Mouse (Mus musculus): ENCODE results near the gene Ipo9. TPM values are rescaled to one million over a fixed set of nuclear protein-coding genes. Genes with fewer than 3 reads are reported as not detected.

The Ipo9 gene
- polyA plus RNA-seq, 1 experiment from 2014 or later, result 24.7 TPM

DNA sequence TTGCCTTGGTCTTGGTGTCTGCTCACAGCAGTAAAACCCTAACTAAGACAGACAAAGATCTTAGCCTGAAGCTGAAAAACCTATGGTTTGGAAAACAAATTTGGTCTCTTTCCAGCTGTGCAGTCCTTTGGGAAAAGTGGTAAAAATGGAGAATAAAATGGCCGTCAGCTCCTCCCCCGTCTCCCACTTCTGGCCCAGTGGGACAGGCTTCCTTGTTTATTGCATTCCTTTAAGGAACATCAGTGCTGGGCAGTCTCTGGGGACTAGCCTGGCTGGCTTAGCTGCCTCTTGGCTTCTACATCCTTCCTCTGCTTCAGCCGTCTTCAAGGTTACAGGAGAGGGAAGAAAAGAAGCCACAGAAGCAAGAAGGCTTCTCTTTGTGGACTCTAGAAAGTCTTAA lies 78.3 kb downstream of the Ipo9 start:
- ATAC-seq (ENCODE audit: low FRiP score, low TSS enrichment) (no peak), DNase-seq (ENCODE audit: low spot score) (no peak)
- Histone ChIP-seq H3K27me3 (ENCODE audit: control insufficient read depth, insufficient read depth, low read length) (no peaks in the 10 kb centered on the region), H3K4me2 (replicated peaks; ENCODE audit: low read depth) (no peak overlapping the region), H3K4me3 (ENCODE audit: low read depth, low read length) (no peak overlapping the region), H3K4me1 (replicated peaks; ENCODE audit: control insufficient read depth, insufficient read depth) (peaks cover 7% of the 10 kb centered on the region), H3K27ac (replicated peaks) (peak overlapping the region; percentile 49; the same call in 1 of the 2 replicates), H3K9me3 (ENCODE audit: control insufficient read depth, low read length) (no peaks in the 10 kb centered on the region), H3K36me3 (ENCODE audit: control insufficient read depth, insufficient read depth, low read length) (no peaks in the 10 kb centered on the region), H3K9ac (ENCODE audit: low read length) (no peak overlapping the region)
- WGBS, result 62% methylated on average over 3 of the region's 3 CpGs
- TF ChIP-seq CTCF (IDR thresholded peaks at IDR 0.05; ENCODE audit: low read depth) (no peak), EP300 (optimal IDR thresholded peaks at IDR 0.05) (no peak)

DNA sequence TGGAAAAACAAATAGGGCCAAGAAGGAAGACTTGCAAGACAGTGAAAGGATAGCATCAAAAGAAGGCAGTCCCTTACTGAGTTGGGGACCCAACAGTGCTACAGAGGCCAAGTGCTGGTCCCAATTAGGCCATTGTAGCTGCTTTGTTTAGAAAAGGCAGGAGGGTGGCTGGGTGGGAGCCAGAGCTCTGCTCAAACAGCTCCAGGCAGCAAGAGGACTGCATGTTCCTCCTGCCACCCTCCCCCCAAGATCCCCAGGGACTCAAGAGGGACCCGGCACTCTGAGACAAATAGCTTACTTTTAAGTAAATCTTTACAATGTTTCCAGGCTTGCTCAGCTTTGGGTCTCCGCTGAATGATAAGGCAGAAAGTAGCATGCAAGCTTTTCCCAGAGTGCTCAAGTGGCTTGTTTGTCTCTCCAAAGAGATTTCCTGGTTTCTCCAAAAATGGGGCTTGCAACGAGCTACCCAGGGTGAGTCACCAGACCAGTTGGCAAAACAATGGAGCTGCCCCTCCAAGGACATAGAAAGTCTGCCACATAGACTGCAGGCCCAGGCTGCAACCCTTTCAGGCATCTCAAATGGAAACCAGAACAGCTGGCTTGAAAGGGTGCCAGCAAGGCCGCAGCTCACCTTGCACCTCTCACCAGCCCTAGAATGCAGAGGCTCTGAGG lies 82.7 kb downstream of the Ipo9 start:
- peak overlapping the region; percentile 81 for H3K27ac ChIP-seq (replicated peaks)
- H3K4me3 ChIP-seq (ENCODE audit: low read depth, low read length), result no peak overlapping the region
- no peak for TF ChIP-seq EP300 (optimal IDR thresholded peaks at IDR 0.05)
- no peak for TF ChIP-seq CTCF (IDR thresholded peaks at IDR 0.05; ENCODE audit: low read depth)
- peaks cover 7% of the 10 kb centered on the region for H3K4me1 ChIP-seq (replicated peaks; ENCODE audit: control insufficient read depth, insufficient read depth)
- WGBS, result 12% methylated on average over 4 of the region's 4 CpGs
- no peaks in the 10 kb centered on the region for H3K27me3 ChIP-seq (ENCODE audit: control insufficient read depth, insufficient read depth, low read length)
- no peaks in the 10 kb centered on the region for H3K9me3 ChIP-seq (ENCODE audit: control insufficient read depth, low read length)
- H3K4me2 ChIP-seq (replicated peaks; ENCODE audit: low read depth), result no peak overlapping the region; the same call in 1 of the 2 replicates
- H3K9ac ChIP-seq (ENCODE audit: low read length), result no peak overlapping the region
- no peak for DNase-seq (ENCODE audit: low spot score)
- 0 out of 2 replicates have a peak, but pooled peaks cover 2% of the 10 kb centered on the region for H3K36me3 ChIP-seq (ENCODE audit: control insufficient read depth, insufficient read depth, low read length)
- ATAC-seq (ENCODE audit: low FRiP score, low TSS enrichment), result peak; percentile 69; the same call in 1 of the 2 replicates

DNA sequence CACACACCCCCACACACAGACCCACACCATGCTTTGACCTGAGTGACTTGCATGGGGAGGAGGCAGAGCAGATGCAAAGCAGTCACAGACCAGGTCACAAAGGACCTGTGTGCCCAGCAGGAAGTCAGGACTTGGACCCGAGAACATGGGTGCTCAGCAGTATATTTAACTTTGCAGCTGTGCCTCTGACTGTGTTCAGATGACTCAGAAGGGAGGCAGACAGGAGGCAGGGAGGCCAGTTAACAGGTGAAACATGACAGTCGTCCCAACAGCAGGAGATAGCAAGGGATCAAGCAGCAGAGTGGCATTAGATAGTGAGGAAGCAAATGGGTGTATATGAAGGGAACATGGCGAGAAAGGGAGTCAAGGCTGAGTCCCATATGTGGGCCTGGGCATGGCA lies 83.4 kb downstream of the Ipo9 start:
- H3K4me1 ChIP-seq (replicated peaks; ENCODE audit: control insufficient read depth, insufficient read depth), result peaks cover 7% of the 10 kb centered on the region
- H3K27me3 ChIP-seq (ENCODE audit: control insufficient read depth, insufficient read depth, low read length), result no peaks in the 10 kb centered on the region
- H3K9me3 ChIP-seq (ENCODE audit: control insufficient read depth, low read length), result no peaks in the 10 kb centered on the region
- DNase-seq (ENCODE audit: low spot score) (no peak), ATAC-seq (ENCODE audit: low FRiP score, low TSS enrichment) (peak; percentile 24; the same call in 1 of the 2 replicates)
- peak overlapping the region; percentile 81 for H3K27ac ChIP-seq (replicated peaks)
- TF ChIP-seq CTCF (IDR thresholded peaks at IDR 0.05; ENCODE audit: low read depth), result no peak
- TF ChIP-seq EP300 (optimal IDR thresholded peaks at IDR 0.05), result no peak
- H3K4me3 ChIP-seq (ENCODE audit: low read depth, low read length), result no peak overlapping the region
- WGBS, result 70% methylated on average over 3 of the region's 3 CpGs
- H3K4me2 ChIP-seq (replicated peaks; ENCODE audit: low read depth), result no peak overlapping the region; the same call in 1 of the 2 replicates
- H3K9ac ChIP-seq (ENCODE audit: low read length), result no peak overlapping the region
- H3K36me3 ChIP-seq (ENCODE audit: control insufficient read depth, insufficient read depth, low read length), result 0 out of 2 replicates have a peak, but pooled peaks cover 2% of the 10 kb centered on the region

DNA sequence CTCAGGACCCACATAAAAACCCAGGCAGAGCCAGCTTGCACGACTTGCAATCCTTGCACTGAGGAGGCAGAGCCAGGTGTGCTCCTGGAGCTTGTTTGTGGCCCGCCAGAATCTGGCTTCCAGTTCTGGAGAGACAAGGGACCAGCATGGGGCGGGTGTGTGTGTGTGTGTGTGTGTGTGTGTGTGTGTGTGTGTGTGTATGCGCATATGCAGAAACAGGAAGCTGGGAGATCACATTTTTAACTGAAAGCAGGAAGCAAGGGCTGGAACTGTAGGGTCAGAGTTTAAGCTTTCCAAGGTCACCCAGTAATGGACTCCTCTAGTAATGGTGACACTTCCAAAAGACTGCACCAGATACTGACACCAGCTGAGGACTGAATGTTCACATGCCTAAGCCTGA lies 86.3 kb downstream of the Ipo9 start:
- H3K36me3 ChIP-seq (ENCODE audit: control insufficient read depth, insufficient read depth, low read length), result 0 out of 2 replicates have a peak, but pooled peaks cover 2% of the 10 kb centered on the region
- H3K9ac ChIP-seq (ENCODE audit: low read length), result no peak overlapping the region
- WGBS, result 55% methylated on average over 4 of the region's 4 CpGs
- no peak overlapping the region for H3K4me2 ChIP-seq (replicated peaks; ENCODE audit: low read depth)
- ATAC-seq (ENCODE audit: low FRiP score, low TSS enrichment) (no peak), DNase-seq (ENCODE audit: low spot score) (no peak)
- H3K4me1 ChIP-seq (replicated peaks; ENCODE audit: control insufficient read depth, insufficient read depth), result peaks cover 7% of the 10 kb centered on the region
- H3K9me3 ChIP-seq (ENCODE audit: control insufficient read depth, low read length), result no peaks in the 10 kb centered on the region
- H3K4me3 ChIP-seq (ENCODE audit: low read depth, low read length), result no peak overlapping the region
- no peaks in the 10 kb centered on the region for H3K27me3 ChIP-seq (ENCODE audit: control insufficient read depth, insufficient read depth, low read length)
- H3K27ac ChIP-seq (replicated peaks), result no peak overlapping the region
- TF ChIP-seq CTCF (IDR thresholded peaks at IDR 0.05; ENCODE audit: low read depth) (no peak), EP300 (optimal IDR thresholded peaks at IDR 0.05) (no peak)

DNA sequence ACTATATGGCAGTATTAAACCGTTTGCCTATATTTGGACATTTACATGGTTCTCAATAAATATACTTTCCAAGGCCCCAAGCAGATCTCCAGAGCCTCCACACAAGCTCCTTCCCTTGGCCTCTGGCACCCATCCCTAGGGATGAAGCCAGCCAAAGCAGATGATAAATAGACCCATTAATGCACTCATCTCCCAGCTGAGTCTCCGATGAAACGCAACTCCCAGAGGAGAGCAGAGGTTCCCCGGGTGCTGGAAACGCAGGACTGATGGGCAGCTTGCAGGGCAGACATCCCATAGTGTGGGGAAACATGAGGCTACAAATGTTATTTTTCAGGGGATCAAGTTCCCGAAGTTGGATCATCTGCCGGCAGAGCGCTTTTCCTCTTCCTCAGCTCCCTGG lies 88.4 kb downstream of the Ipo9 start:
- no peaks in the 10 kb centered on the region for H3K27me3 ChIP-seq (ENCODE audit: control insufficient read depth, insufficient read depth, low read length)
- H3K9me3 ChIP-seq (ENCODE audit: control insufficient read depth, low read length), result no peaks in the 10 kb centered on the region
- ATAC-seq (ENCODE audit: low FRiP score, low TSS enrichment) (peak; percentile 42; the same call in 1 of the 2 replicates), DNase-seq (ENCODE audit: low spot score) (no peak)
- H3K36me3 ChIP-seq (ENCODE audit: control insufficient read depth, insufficient read depth, low read length), result 0 out of 2 replicates have a peak, but pooled peaks cover 2% of the 10 kb centered on the region
- H3K27ac ChIP-seq (replicated peaks), result peak overlapping the region; percentile 56
- H3K4me1 ChIP-seq (replicated peaks; ENCODE audit: control insufficient read depth, insufficient read depth), result no peaks in the 10 kb centered on the region
- TF ChIP-seq CTCF (IDR thresholded peaks at IDR 0.05; ENCODE audit: low read depth) (no peak), EP300 (optimal IDR thresholded peaks at IDR 0.05) (no peak)
- 51% methylated on average over 8 of the region's 8 CpGs for WGBS
- H3K9ac ChIP-seq (ENCODE audit: low read length), result no peak overlapping the region
- H3K4me3 ChIP-seq (ENCODE audit: low read depth, low read length), result no peak overlapping the region
- H3K4me2 ChIP-seq (replicated peaks; ENCODE audit: low read depth), result 0 out of 2 replicates have a peak overlapping the region, but pooled peaks have one; percentile 11

Small RNA genes within 50 kb of the gene (microRNA-seq; reads per million reads assigned to microRNA genes)
- gene Mir1231, result not detected

Other genes with a start within 250 kb of the Ipo9 start
- 152 and 162 TPM in 2 replicates for gene Elf3, start 171.9 kb downstream of the Ipo9 start, polyA plus RNA-seq (2015; fragmentation: Nextera tagmentation; extraction: Ambion mirVana)
- 54.7 and 61.2 TPM in 2 replicates for gene Rnpep, start 146.4 kb downstream of the Ipo9 start, polyA plus RNA-seq (2015; fragmentation: Nextera tagmentation; extraction: Ambion mirVana)
- gene Timm17a, start 116.7 kb downstream of the Ipo9 start, polyA plus RNA-seq (2015; fragmentation: Nextera tagmentation; extraction: Ambion mirVana), result 237 and 250 TPM in 2 replicates
- gene Lmod1, start 105.7 kb downstream of the Ipo9 start, polyA plus RNA-seq (2015; fragmentation: Nextera tagmentation; extraction: Ambion mirVana), result 19.5 and 22.4 TPM in 2 replicates
- 23.2 and 25.0 TPM in 2 replicates for gene Shisa4, start 55.3 kb downstream of the Ipo9 start, polyA plus RNA-seq (2015; fragmentation: Nextera tagmentation; extraction: Ambion mirVana)
- gene Nav1, start 176.8 kb upstream of the Ipo9 start, polyA plus RNA-seq (2015; fragmentation: Nextera tagmentation; extraction: Ambion mirVana), result 3.7 and 3.9 TPM in 2 replicates

All from stomach, postnatal 0 days (tissue).